Mouse (Mus musculus) central nervous system, embryonic 14 days (tissue): ENCODE measurements around the gene Entpd2. TPM values are rescaled to one million over a fixed set of nuclear protein-coding genes. Genes with fewer than 3 reads are reported as not detected.

Source experiments
- polyA plus RNA-seq: library from polyadenylated mRNA; depleted of rRNA; stranded (reverse); fragments of >200 nt; gene quantifications from 2 replicates; pipeline ENCODE4 v1.2.3, GENCODE M21; 2012; rRNA removed

Gene Entpd2
- polyA plus RNA-seq: 2.0 and 3.8 TPM in 2 replicates

DNA sequence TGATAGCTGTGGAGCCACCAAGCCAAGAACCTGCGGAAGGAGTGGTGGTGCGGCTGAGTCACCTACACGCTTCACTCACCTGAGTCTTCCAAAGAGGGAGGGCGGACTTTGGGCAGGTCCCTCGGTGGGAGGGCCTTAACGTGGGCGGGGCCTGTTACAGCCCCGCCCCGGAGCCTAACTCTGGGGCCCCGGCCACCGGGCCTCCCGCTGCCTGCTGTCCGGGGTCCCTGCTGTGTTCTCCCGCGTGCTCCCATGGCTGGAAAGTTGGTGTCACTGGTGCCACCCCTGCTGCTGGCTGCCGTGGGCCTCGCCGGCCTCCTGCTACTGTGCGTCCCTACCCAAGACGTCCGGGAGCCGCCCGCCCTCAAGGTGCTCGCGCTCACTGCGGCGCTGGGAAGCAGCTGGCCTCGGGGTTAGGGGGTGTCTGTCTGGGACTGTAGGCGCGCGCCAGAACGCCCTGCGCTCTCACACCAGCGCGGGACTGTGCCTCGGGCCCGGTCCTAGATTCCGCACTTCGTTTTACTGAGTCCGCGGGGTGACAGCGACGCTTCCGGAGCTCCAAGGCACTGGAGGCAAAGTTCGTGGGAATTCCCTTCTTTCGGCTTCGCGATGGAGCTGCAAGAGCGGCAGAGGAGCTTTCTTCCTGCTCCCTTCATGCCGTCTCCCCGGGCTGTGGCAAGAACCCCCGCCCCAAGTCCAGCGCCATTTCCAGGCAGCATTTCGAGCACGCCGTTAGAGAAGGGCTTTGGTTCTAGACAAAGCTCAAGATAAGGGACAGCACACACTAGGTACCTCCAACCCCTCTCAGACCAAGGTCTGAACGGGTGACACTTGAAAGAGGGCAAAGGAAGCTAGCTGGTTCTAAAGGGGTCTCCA, at the start of gene Entpd2:
Entpd2 (plus strand) TSS at position 154 of the 876 bp plus-strand sequence.

DNA sequence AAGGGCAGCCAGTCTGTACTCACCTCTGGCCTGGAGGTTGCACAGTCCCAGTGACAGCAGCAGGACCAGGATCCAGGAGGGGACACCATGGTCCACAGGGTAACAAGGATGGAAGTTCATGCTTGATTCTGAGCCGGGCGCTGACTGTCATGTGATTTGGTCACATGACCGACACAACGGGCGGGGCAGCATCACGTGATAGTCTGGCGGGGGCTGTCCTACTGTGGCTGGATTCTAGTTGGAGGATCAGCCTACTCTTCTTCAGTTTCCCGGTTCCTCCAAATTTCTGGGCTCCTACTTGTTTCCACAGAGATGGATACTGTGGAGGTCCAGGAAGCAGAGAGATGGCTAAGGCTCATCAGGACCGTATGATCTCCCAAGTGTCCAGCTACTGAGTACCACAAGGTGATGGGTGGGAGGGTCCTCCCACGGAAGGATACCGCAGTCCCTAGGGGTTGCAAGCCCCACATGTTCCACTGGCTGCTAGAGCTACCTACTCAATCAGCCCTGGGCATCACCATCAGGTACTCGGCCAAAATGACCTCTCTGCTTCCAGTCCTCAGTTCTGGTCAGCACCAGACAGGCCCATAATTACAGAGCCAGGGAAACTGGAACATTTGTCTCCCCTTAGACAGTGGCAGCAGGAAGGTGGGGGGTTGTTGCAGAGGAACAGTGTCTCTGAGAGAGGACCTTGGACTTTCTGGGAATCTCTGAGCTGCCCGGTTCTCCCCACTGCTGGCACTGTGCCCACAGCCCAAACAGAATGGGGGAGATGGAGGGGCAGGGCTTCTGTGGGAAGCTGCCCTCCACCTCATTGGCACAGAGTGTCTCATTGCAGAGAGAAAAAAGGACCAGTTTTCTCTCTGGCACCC, 39.2 kb upstream of the Entpd2 start, which contains the start of gene Dpp7:
Dpp7 (minus strand) TSS at position 152 of the 872 bp plus-strand sequence.

DNA sequence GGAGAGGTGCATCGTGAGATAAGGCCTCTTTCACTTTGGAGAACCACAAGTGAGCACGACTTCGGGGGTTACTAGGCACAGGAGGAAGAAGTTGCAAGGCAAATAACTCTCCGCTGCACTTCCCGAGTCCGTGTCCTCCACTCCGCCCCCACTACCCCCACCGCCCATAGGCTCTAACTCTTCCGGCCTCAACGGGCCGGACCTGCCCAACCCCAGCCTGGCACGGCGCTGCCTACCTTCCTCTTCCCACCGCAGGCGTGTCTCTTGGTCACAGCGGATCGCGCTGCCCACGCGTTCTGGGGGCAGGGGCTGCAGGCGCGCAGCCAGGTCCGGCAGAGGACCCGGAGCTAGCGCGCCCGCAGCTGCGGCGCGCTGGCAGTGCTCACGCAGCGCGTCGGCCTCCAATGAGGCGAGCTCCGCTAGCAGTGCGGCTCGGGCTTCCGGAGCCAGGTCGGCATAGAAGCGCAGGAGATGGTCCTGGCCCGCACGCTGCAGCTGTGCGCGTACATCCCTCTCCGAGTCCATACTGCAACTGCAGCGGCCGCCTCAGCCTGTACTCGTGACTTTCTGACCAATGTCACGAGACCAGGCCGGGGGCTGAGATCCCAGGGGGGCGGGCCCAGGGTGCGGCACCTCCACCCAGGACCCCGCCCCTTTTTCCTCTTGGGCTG, 30.4 kb upstream of the Entpd2 start, which contains the start of gene Uap1l1:
Uap1l1 (minus strand) TSS at position 592 of the 671 bp plus-strand sequence.

DNA sequence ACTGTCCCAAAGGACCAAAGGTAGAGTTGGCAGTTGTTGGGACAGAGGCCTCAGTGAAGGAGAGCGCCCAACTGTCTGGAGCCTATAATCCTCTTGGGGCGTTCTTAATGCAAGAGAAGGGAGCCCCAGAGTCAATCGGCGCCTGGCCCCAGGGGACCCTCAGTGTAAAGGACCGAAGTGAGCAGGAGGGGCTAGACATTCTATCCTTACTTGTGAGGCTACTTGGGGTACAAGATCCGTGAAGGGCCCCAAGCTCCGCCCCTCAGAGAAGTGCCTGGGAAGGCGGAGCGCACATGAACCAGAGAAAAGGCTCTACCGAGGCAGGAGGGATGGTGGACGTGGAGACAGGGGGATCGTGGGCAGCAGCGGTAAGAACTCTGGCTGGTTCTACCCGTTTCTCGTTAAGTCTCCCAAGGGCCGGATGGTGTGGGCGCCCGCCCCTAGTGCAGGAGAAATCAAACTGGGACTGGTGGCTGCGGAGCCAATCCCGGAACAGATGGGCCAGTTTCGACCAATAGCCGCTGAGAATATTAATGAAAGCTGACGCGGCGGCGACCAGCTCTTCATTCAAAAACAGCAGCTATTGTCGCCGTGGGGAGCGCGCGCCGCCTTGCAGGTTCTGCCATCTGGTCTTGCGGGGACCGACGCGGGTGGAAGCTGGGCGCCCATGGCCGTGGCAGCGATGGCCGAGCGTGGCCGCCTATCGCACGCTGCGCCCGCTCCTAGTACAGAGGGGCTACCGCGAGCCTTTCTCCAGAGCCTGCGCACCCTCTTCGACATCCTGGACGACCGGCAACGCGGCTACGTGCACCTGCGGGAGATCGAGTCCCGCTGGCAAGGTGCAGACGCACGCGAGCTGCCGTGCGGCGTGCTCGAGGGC, 23.7 kb upstream of the Entpd2 start, which contains the start of gene Sapcd2:
Sapcd2 (plus strand) TSS at position 558 of the 880 bp plus-strand sequence.

GRCm38 (mm10) chr2:25399051-25399450, 3.4 kb downstream of the Entpd2 start, which contains the start of gene Npdc1:
Gene Npdc1, plus strand, starts transcription at chr2:25399351.

DNA sequence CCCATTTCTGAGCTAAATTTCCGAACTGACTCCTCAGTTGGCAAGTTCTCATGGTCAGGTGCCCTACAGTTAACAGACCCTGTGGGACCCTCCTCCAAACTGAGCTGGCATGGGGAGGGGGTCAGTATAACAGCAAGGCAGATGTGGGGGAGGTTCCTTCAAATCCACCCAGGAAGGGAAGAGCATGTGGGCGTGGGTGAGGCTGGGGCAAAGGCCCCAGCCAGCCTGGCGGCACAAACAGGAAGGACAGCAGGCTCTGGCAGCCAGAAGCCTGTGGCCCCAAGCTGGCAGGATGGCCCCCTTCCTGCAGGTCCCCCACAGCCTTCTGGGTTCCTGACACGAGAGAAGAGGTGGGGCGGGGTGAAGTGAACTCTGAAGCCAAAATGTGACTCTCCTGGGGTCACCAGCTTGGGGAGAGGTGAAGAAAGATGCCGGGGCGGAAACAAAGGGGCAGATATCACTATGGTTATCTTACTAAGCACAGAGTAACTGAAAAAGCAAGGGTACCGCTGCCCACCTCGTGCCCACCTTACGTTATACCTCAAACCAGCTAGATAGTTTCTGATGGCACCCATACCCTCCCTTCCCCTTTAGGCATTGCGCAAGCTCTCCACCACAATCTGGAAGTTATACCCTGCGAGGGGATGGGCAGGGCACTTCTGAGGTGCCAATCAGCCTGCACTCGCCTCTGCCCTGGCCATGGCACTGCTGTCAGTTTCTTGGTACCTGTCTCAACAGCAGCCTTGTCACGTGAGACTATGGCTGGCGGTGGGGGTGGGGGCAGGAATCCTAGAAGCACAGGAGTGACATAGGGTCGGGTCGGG, 27.1 kb downstream of the Entpd2 start, which contains the start of gene Fut7:
Fut7 (plus strand) TSS at position 681 of the 824 bp plus-strand sequence.

DNA sequence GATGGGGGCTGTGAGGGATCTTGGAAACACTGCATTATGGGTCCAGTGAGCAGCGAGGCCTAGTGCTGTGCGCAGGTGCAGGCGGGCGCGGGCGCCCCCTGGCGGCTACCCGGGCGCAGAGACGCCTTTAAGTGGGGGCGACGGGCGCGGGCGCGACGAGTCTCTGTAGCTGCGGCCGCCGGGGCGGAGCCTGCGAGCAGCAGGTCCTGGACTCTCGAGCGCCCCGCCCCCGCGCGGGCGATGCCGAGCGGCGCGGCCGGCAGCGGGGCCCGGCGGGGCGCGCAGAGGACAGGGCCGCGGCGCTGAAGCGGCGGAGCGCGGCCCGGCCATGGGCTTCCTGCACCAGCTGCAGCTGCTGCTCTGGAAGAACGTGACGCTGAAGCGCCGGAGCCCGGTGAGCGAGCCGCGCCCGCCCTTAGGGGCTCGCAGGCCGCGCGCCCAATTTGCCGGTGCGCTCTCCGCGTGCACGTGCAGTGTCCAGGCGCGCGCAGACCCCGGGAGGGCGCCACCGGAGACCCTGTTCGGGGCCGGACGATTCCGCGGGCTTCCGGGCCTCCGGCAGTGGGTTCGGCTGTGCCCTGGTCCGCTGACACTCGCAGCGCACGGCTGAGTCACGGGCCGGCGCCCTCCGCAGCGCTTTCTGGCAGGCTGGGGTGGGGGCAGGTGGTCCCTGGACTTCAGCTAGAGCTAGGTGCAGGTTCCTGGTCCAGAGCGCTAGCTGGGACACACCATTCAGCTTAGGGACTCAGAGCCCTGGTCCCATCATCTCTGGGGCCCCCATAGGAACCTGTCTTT, 33.0 kb downstream of the Entpd2 start, which contains the start of gene Abca2:
Abca2 (plus strand) TSS at position 262 of the 795 bp plus-strand sequence.

Other genes starting within 250 kb of the Entpd2 start
- gene Nrarp, start 215.1 kb upstream of the Entpd2 start, polyA plus RNA-seq: 37.0 and 53.2 TPM in 2 replicates
- 1.8 and 2.2 TPM in 2 replicates for gene Tor4a, start 199.0 kb upstream of the Entpd2 start, polyA plus RNA-seq
- gene Nelfb, start 184.4 kb upstream of the Entpd2 start, polyA plus RNA-seq: 79.8 and 89.6 TPM in 2 replicates
- not detected in 2 replicates for gene Stpg3, start 181.2 kb upstream of the Entpd2 start, polyA plus RNA-seq
- gene Fam166a, start 177.1 kb upstream of the Entpd2 start, polyA plus RNA-seq: 0.13 and 0.33 TPM in 2 replicates
- gene Tubb4b, start 171.2 kb upstream of the Entpd2 start, polyA plus RNA-seq: 415 and 443 TPM in 2 replicates
- gene Slc34a3, start 161.5 kb upstream of the Entpd2 start, polyA plus RNA-seq: not detected in 2 replicates
- gene Rnf224, start 159.1 kb upstream of the Entpd2 start, polyA plus RNA-seq: not detected in 2 replicates
- gene Rnf208, start 153.6 kb upstream of the Entpd2 start, polyA plus RNA-seq: 91.0 and 95.4 TPM in 2 replicates
- gene Cysrt1, start 153.4 kb upstream of the Entpd2 start, polyA plus RNA-seq: 0.06 and 0.34 TPM in 2 replicates
- gene AL732309.1, start 149.0 kb upstream of the Entpd2 start, polyA plus RNA-seq: 16.3 and 16.9 TPM in 2 replicates
- 24.3 and 25.3 TPM in 2 replicates for gene Tmem203, start 140.4 kb upstream of the Entpd2 start, polyA plus RNA-seq
- gene Tprn, start 133.3 kb upstream of the Entpd2 start, polyA plus RNA-seq: 9.4 and 10.5 TPM in 2 replicates
- gene Ssna1, start 123.4 kb upstream of the Entpd2 start, polyA plus RNA-seq: 122 and 127 TPM in 2 replicates
- gene Anapc2, start 123.4 kb upstream of the Entpd2 start, polyA plus RNA-seq: 121 and 122 TPM in 2 replicates
- not detected in 2 replicates for gene Tmem210, start 107.7 kb upstream of the Entpd2 start, polyA plus RNA-seq
- gene Lrrc26, start 106.0 kb upstream of the Entpd2 start, polyA plus RNA-seq: 0.08 TPM in 1 of 2 replicates, not detected in the other
- gene Grin1, start 76.7 kb upstream of the Entpd2 start, polyA plus RNA-seq: 23.9 and 26.6 TPM in 2 replicates
- 28.2 and 34.0 TPM in 2 replicates for gene Man1b1, start 63.5 kb upstream of the Entpd2 start, polyA plus RNA-seq
- gene Dpp7, start 39.5 kb upstream of the Entpd2 start, polyA plus RNA-seq: 48.1 and 51.1 TPM in 2 replicates
- 4.2 and 6.0 TPM in 2 replicates for gene Uap1l1, start 30.2 kb upstream of the Entpd2 start, polyA plus RNA-seq
- 29.5 and 39.5 TPM in 2 replicates for gene Sapcd2, start 23.6 kb upstream of the Entpd2 start, polyA plus RNA-seq
- gene Npdc1, start 3.5 kb downstream of the Entpd2 start, polyA plus RNA-seq: 585 and 599 TPM in 2 replicates
- 0.39 and 0.44 TPM in 2 replicates for gene Fut7, start 27.4 kb downstream of the Entpd2 start, polyA plus RNA-seq
- gene Abca2, start 32.8 kb downstream of the Entpd2 start, polyA plus RNA-seq: 43.4 and 48.8 TPM in 2 replicates
- 0.74 and 1.3 TPM in 2 replicates for gene Clic3, start 61.0 kb downstream of the Entpd2 start, polyA plus RNA-seq
- 122 and 124 TPM in 2 replicates for gene Paxx, start 65.2 kb downstream of the Entpd2 start, polyA plus RNA-seq
- gene Ptgds, start 74.2 kb downstream of the Entpd2 start, polyA plus RNA-seq: 65.0 and 127 TPM in 2 replicates
- gene Lcn12, start 98.0 kb downstream of the Entpd2 start, polyA plus RNA-seq: not detected in 2 replicates
- gene Fbxw5, start 104.9 kb downstream of the Entpd2 start, polyA plus RNA-seq: 37.4 and 43.7 TPM in 2 replicates
- gene C8g, start 105.8 kb downstream of the Entpd2 start, polyA plus RNA-seq: 3.2 and 4.1 TPM in 2 replicates
- 13.1 and 14.5 TPM in 2 replicates for gene Traf2, start 151.1 kb downstream of the Entpd2 start, polyA plus RNA-seq
- gene Edf1, start 162.0 kb downstream of the Entpd2 start, polyA plus RNA-seq: 199 and 206 TPM in 2 replicates
- gene Mamdc4, start 179.0 kb downstream of the Entpd2 start, polyA plus RNA-seq: 6.3 and 6.6 TPM in 2 replicates
- gene Phpt1, start 179.3 kb downstream of the Entpd2 start, polyA plus RNA-seq: 181 and 195 TPM in 2 replicates
- 15.8 and 18.1 TPM in 2 replicates for gene Ajm1, start 185.9 kb downstream of the Entpd2 start, polyA plus RNA-seq
- 83.7 and 90.9 TPM in 2 replicates for gene Rabl6, start 212.6 kb downstream of the Entpd2 start, polyA plus RNA-seq
- gene Ccdc183, start 221.8 kb downstream of the Entpd2 start, polyA plus RNA-seq: 0.01 TPM in 1 of 2 replicates, not detected in the other
- gene Tmem141, start 226.1 kb downstream of the Entpd2 start, polyA plus RNA-seq: 27.9 and 35.4 TPM in 2 replicates
- gene Fcna, start 232.2 kb downstream of the Entpd2 start, polyA plus RNA-seq: 1.1 TPM in 2 replicates